Mouse (Mus musculus): Measurements from ENCODE around the gene Ccdc158. TPM values are rescaled to one million over a fixed set of nuclear protein-coding genes. Genes with fewer than 3 reads are reported as not detected.

Ccdc158 gene
- 1.1 and 1.8 TPM in 2 replicates for polyA plus RNA-seq (2014; fragmentation: Nextera tagmentation; extraction: Ambion mirVana)

DNA sequence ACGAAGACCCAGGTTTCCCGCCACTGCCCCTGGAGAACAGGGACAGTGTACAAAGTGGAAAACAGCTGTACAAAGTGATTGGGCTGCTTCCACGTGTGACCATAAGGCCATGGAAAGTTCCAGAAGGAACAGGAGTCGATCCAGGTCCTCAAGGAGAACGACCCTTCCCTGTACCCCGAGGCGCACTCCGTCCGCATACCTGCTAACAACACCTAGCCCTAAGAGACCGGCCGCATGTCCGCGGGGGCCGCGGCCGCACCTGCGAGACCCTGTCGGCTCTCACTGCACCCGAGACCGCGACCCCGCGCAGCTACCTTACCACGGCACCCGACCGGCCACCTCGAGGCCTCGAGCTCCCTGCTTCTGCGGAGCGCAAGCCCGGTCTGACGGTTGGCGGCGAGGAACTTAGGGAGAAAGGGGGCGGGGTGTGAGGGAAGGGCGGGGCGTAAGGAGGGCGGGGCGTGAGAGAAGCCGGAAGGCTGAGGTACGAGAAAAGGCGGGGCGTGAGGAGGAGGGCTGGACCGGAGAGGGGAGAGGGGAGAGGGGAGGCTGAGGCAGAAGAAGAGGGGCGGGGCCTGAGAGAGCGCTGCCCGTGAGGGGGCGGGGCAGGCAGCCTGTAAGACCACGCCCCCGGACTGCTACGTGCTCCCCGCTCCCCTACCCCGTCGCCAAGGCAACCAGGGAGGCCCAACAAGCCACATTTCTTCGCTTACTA is at the start of gene Ccdc158:
TSS of gene Ccdc158 (minus strand) at position 413 of the 715 bp plus-strand sequence.
- ATAC-seq (replicated peaks; ENCODE audit: insufficient number of reproducible peaks, low FRiP score, low TSS enrichment), result peak; percentile 76
- peak within 1 kb of the TSS; percentile 63 for H3K4me2 ChIP-seq
- no peaks in the 10 kb centered on the region for H3K36me3 ChIP-seq (ENCODE audit: control insufficient read depth, insufficient read depth, low read length)
- no peaks in the 10 kb centered on the region for H3K9me3 ChIP-seq (replicated peaks; ENCODE audit: control insufficient read depth, low read length)
- peak within 1 kb of the TSS; percentile 41 for H3K4me3 ChIP-seq (ENCODE audit: low read depth, low read length)
- 13% methylated on average over 42 of the region's 55 CpGs for WGBS (ENCODE audit: insufficient replicate concordance)
- no peaks in the 10 kb centered on the region for H3K4me1 ChIP-seq (ENCODE audit: control insufficient read depth, insufficient read depth, low read length)
- H3K27me3 ChIP-seq (ENCODE audit: control insufficient read depth, insufficient read depth, low read length), result no peaks in the 10 kb centered on the region
- H3K9ac ChIP-seq (ENCODE audit: low read depth, low read length), result peak within 1 kb of the TSS; percentile 39; the same call in 1 of the 2 replicates
- no peak within 1 kb of the TSS for H3K27ac ChIP-seq (ENCODE audit: low read depth, low read length)

- Histone ChIP-seq H3K9me3 (replicated peaks; ENCODE audit: control insufficient read depth, low read length) (no peaks in the 10 kb centered on the region), H3K4me3 (ENCODE audit: low read depth, low read length) (no peak overlapping the region), H3K36me3 (ENCODE audit: control insufficient read depth, insufficient read depth, low read length) (no peaks in the 10 kb centered on the region), H3K27me3 (ENCODE audit: control insufficient read depth, insufficient read depth, low read length) (no peaks in the 10 kb centered on the region), H3K9ac (ENCODE audit: low read depth, low read length) (no peak overlapping the region), H3K27ac (ENCODE audit: low read depth, low read length) (no peak overlapping the region), H3K4me2 (no peak overlapping the region), H3K4me1 (ENCODE audit: control insufficient read depth, insufficient read depth, low read length) (peaks cover 7% of the 10 kb centered on the region)
- ATAC-seq (replicated peaks; ENCODE audit: insufficient number of reproducible peaks, low FRiP score, low TSS enrichment), result no peak
- 85% methylated on average over 8 of the region's 8 CpGs for WGBS (ENCODE audit: insufficient replicate concordance)
Measured at GRCm38 (mm10) chr5:92721610-92722009, 46.5 kb upstream of the Ccdc158 start.

GRCm38 (mm10) chr5:92718856-92719255 is 43.8 kb upstream of the Ccdc158 start:
- ATAC-seq (replicated peaks; ENCODE audit: insufficient number of reproducible peaks, low FRiP score, low TSS enrichment), result no peak
- H3K4me1 ChIP-seq (ENCODE audit: control insufficient read depth, insufficient read depth, low read length), result peaks cover 7% of the 10 kb centered on the region
- H3K4me3 ChIP-seq (ENCODE audit: low read depth, low read length), result no peak overlapping the region
- H3K27ac ChIP-seq (ENCODE audit: low read depth, low read length), result no peak overlapping the region
- H3K27me3 ChIP-seq (ENCODE audit: control insufficient read depth, insufficient read depth, low read length), result no peaks in the 10 kb centered on the region
- WGBS (ENCODE audit: insufficient replicate concordance), result 81% methylated on average over 2 of the region's 3 CpGs
- H3K9ac ChIP-seq (ENCODE audit: low read depth, low read length), result no peak overlapping the region
- H3K36me3 ChIP-seq (ENCODE audit: control insufficient read depth, insufficient read depth, low read length), result no peaks in the 10 kb centered on the region
- H3K4me2 ChIP-seq, result no peak overlapping the region
- no peaks in the 10 kb centered on the region for H3K9me3 ChIP-seq (replicated peaks; ENCODE audit: control insufficient read depth, low read length)

DNA sequence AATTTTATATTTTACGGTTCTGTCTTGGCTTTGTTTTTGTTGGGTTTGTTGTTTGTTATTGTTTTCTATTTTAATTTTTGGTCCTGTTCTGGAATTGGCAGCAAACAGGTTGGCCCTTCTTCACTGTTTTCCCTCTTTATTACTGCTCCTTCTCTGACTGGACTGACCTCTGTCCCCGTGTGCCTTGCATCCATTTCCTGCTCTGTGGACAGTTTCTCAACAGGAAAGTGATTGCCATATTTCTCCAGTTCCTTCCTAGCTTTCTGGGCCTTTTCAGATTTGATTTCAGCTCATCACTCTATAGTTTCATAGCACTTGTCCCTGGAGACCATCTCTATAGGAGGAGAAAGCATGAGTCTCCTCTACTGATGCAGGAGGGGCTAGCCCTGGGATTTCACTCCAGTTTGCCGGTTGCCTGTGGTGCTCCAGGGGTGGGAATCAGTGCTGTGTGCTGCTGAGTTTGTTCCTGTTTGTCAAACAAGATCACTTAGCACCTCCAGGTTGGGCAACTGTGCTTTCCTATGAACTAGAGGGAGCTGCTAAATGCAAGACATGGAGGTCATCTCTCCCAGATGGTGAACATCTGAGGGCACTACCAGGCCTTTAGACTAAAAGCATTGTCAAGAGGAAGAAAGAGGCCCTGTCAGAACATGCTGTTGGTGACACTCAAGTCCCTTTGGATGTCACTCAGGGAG is 42.7 kb upstream of the Ccdc158 start:
- Histone ChIP-seq H3K4me3 (ENCODE audit: low read depth, low read length) (no peak overlapping the region), H3K27ac (ENCODE audit: low read depth, low read length) (no peak overlapping the region), H3K4me1 (ENCODE audit: control insufficient read depth, insufficient read depth, low read length) (peaks cover 7% of the 10 kb centered on the region), H3K27me3 (ENCODE audit: control insufficient read depth, insufficient read depth, low read length) (no peaks in the 10 kb centered on the region), H3K36me3 (ENCODE audit: control insufficient read depth, insufficient read depth, low read length) (no peaks in the 10 kb centered on the region), H3K9ac (ENCODE audit: low read depth, low read length) (no peak overlapping the region), H3K9me3 (replicated peaks; ENCODE audit: control insufficient read depth, low read length) (no peaks in the 10 kb centered on the region), H3K4me2 (no peak overlapping the region)
- WGBS (ENCODE audit: insufficient replicate concordance), result 53% methylated on average over 3 of the region's 3 CpGs
- no peak for ATAC-seq (replicated peaks; ENCODE audit: insufficient number of reproducible peaks, low FRiP score, low TSS enrichment)

DNA sequence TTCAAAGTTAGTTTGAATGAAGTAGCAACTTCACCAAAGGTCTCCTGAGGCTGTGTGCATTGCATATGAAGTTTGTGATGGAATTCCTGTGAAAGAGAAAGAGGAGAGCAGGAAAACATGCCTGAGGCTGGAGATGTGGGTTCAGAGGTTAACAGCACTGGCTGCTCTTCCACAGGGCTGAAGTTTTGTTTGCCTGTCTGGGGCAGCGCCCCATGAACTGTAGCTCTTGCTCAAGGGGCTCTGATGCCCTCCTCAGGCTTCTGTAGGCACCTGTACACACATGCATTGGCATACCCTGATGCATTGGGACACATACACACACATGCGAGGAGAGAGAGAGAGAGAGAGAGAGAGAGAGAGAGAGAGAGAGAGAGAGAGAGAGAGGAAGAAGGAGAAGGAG is 40.8 kb upstream of the Ccdc158 start:
- ATAC-seq (replicated peaks; ENCODE audit: insufficient number of reproducible peaks, low FRiP score, low TSS enrichment), result no peak
- WGBS (ENCODE audit: insufficient replicate concordance), result 72% methylated on average over 2 of the region's 2 CpGs

GRCm38 (mm10) chr5:92715319-92715718 is 40.2 kb upstream of the Ccdc158 start:
- H3K36me3 ChIP-seq (ENCODE audit: control insufficient read depth, insufficient read depth, low read length), result no peaks in the 10 kb centered on the region
- no peak for ATAC-seq (replicated peaks; ENCODE audit: insufficient number of reproducible peaks, low FRiP score, low TSS enrichment)
- H3K27ac ChIP-seq (ENCODE audit: low read depth, low read length), result no peak overlapping the region
- H3K9ac ChIP-seq (ENCODE audit: low read depth, low read length), result no peak overlapping the region
- no peak overlapping the region for H3K4me3 ChIP-seq (ENCODE audit: low read depth, low read length)
- WGBS (ENCODE audit: insufficient replicate concordance), result 69% methylated on average over 11 of the region's 11 CpGs
- H3K4me1 ChIP-seq (ENCODE audit: control insufficient read depth, insufficient read depth, low read length), result peaks cover 7% of the 10 kb centered on the region
- no peaks in the 10 kb centered on the region for H3K9me3 ChIP-seq (replicated peaks; ENCODE audit: control insufficient read depth, low read length)
- H3K4me2 ChIP-seq, result no peak overlapping the region
- H3K27me3 ChIP-seq (ENCODE audit: control insufficient read depth, insufficient read depth, low read length), result no peaks in the 10 kb centered on the region

More for the DNA sequence above, 40.8 kb upstream of the Ccdc158 start:
- Histone ChIP-seq H3K9ac (ENCODE audit: low read depth, low read length) (no peak overlapping the region), H3K9me3 (replicated peaks; ENCODE audit: control insufficient read depth, low read length) (no peaks in the 10 kb centered on the region), H3K4me2 (no peak overlapping the region), H3K27me3 (ENCODE audit: control insufficient read depth, insufficient read depth, low read length) (no peaks in the 10 kb centered on the region), H3K4me1 (ENCODE audit: control insufficient read depth, insufficient read depth, low read length) (peaks cover 7% of the 10 kb centered on the region), H3K4me3 (ENCODE audit: low read depth, low read length) (no peak overlapping the region), H3K36me3 (ENCODE audit: control insufficient read depth, insufficient read depth, low read length) (no peaks in the 10 kb centered on the region), H3K27ac (ENCODE audit: low read depth, low read length) (no peak overlapping the region)

GRCm38 (mm10) chr5:92714886-92715285 is 39.8 kb upstream of the Ccdc158 start:
- H3K9ac ChIP-seq (ENCODE audit: low read depth, low read length), result no peak overlapping the region
- H3K27me3 ChIP-seq (ENCODE audit: control insufficient read depth, insufficient read depth, low read length), result no peaks in the 10 kb centered on the region
- no peaks in the 10 kb centered on the region for H3K9me3 ChIP-seq (replicated peaks; ENCODE audit: control insufficient read depth, low read length)
- ATAC-seq (replicated peaks; ENCODE audit: insufficient number of reproducible peaks, low FRiP score, low TSS enrichment), result no peak
- no peaks in the 10 kb centered on the region for H3K36me3 ChIP-seq (ENCODE audit: control insufficient read depth, insufficient read depth, low read length)
- WGBS (ENCODE audit: insufficient replicate concordance), result 95% methylated on average over 2 of the region's 2 CpGs
- peaks cover 7% of the 10 kb centered on the region for H3K4me1 ChIP-seq (ENCODE audit: control insufficient read depth, insufficient read depth, low read length)
- no peak overlapping the region for H3K4me3 ChIP-seq (ENCODE audit: low read depth, low read length)
- H3K27ac ChIP-seq (ENCODE audit: low read depth, low read length), result no peak overlapping the region
- H3K4me2 ChIP-seq, result no peak overlapping the region

GRCm38 (mm10) chr5:92712621-92713395 is 37.7 kb upstream of the Ccdc158 start:
- Histone ChIP-seq H3K27ac (ENCODE audit: low read depth, low read length) (no peak overlapping the region), H3K9me3 (replicated peaks; ENCODE audit: control insufficient read depth, low read length) (no peaks in the 10 kb centered on the region), H3K9ac (ENCODE audit: low read depth, low read length) (no peak overlapping the region), H3K36me3 (ENCODE audit: control insufficient read depth, insufficient read depth, low read length) (no peaks in the 10 kb centered on the region), H3K4me1 (ENCODE audit: control insufficient read depth, insufficient read depth, low read length) (peaks cover 4% of the 10 kb centered on the region), H3K4me3 (ENCODE audit: low read depth, low read length) (no peak overlapping the region), H3K4me2 (no peak overlapping the region), H3K27me3 (ENCODE audit: control insufficient read depth, insufficient read depth, low read length) (no peaks in the 10 kb centered on the region)
- ATAC-seq (replicated peaks; ENCODE audit: insufficient number of reproducible peaks, low FRiP score, low TSS enrichment), result no peak
- WGBS (ENCODE audit: insufficient replicate concordance), result 80% methylated on average over 5 of the region's 5 CpGs
